Mouse (Mus musculus) inflammation-experienced regulatory T-cells, adult 6 months (primary cell): ENCODE data around the gene Mrps6. TPM values are rescaled to one million over a fixed set of nuclear protein-coding genes. Genes with fewer than 3 reads are reported as not detected.

Experiments used
- ATAC-seq: one replicate; pipeline ENCODE4 v1.8.0; 2017
- polyA plus RNA-seq, 3 experiments: library from polyadenylated mRNA; unstranded; fragments of 100-300 nt; shearing (Covaris generic); gene quantifications; one replicate each; pipeline ENCODE4 v1.2.1; 2017

Mrps6 gene
- polyA plus RNA-seq, 3 experiments from 2014 or later: 60.2 to 63.4 (median 62.3) TPM

DNA sequence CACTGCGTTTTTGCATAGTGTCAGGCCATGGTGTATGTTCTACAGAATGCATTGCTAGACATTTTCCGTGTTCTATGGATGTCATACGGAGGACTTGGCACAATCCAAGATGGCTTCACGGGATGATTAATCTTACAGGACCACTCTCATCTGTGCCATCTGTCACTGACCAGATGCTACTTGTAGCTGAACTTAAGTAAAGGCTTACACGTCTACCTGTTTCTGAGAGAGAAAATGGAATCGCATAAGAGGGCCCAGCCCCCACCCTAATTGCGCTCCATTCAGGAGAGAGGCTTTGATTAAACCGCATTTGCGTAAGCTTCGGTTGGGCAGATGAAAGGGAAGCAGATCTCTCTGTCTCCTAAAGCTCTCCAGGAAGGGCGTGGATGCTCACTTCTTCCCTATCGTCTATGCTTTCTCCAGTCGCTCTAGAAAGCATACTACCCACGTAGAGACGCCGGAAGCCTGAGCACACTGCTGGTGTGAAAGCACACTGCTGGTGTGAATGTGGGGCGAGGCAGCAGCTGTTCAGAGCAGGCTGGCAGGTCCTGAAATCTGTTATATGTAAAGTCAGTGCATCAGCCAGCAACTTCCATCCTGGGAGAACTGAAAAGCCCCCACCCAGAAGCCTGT lies 62.9 kb downstream of the Mrps6 start:
- no peak for ATAC-seq

DNA sequence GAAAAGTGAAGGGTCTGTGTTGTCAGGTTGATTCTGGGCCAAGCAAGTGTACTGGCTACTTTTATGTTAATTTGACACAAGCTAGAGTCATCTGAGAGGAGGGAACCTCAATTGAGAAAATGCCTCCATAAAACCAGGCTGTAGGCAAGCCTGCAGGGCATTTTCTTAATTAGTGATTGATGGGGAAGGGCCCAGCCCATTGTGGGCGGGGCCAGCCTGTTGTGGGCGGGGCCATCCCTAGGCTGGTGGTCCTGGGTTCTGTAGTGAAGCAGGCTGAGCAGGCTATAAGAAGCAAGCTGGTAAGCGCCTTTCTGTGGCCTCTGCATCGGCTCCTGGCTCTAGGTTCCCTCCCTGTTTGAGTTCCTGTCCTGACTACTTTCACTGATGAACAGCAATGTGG lies 69.2 kb downstream of the Mrps6 start:
- no peak for ATAC-seq

DNA sequence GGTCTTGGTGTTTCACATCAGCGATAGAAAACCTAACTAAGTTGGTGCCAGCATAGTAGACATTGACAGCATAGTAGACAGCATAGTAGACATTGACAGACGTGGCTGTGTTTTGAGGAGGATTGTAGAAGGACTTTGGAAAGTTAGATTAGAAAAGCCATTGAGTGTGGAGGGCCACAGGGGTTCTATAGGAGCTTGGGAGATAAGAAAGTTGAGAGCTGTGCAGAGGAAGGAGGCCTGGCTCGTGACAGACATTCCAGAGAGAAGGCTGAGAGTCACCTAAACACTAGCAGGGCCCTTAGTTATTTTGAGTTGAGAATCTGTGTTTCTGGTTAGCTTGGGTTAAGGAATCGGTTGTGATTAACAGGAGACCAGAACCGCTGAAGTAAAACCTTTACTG lies 69.6 kb downstream of the Mrps6 start:
- no peak for ATAC-seq

DNA sequence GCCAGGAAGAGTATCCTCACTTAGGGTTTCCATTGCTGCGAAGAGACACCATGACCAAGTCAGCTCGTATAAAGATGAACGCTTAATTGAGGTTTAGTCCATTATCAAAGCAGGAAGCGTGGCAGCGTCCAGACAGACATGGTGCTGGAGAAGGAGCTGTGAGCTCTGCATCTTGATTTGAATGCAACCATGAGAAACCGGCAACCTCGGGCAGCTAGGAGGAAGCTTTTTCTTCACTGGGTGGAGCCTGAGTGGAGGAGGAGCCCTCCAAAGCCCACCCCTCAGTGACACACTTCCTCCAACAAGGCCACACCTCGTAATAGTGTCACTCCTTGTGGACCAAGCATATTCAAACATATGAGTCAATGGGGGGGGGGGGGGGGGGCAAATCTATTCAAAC lies 71.8 kb downstream of the Mrps6 start:
- no peak for ATAC-seq

DNA sequence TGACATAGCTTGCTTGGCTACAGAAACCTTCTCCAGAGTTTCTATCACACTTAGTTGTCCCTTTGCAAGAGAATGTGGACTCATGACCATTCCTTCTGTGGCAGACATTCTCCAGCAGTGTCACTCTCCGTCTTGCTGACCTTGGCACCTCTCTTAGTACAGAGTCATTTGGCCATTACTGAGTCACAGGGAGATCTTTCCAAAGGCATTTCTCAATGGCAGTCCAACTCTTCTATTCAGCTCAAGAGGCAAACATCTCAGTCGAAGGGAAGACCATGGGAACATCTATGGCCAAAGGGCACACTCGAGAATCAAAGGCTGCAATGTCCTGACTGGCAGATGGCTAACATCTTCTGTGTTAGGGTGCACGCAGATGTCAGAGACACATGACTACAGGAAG lies 74.4 kb downstream of the Mrps6 start:
- ATAC-seq: no peak

DNA sequence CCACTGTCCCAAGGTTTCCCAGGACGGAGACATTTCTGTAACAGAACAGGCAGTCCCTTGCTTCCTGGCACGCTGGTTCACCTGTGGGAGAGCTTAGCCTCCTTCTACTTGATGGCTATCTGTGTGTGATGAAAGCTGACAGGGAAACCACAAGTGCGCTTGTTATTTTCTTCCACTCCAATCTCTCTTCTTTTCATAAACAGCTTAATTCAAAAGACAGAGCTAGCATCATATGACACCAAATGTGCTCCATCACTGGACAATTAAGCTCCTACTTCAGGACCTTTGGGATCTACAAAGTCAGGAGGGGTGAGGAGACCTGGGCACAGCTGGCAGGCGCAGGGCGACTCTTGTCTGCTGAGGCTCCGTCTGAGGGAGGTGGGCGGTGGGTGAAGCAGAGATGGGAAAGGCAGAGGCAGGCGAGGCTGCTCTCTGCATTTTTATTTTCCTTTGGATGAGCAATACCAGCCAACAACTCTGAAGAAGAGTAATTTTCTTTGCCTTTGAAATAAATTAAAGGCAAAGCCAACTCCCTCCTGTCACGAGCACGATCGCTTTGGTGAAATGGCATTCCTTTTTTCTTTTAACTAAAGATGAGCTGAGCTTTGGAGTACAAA lies 76.2 kb downstream of the Mrps6 start:
- no peak for ATAC-seq

- no peak for ATAC-seq
Observed at GRCm38 (mm10) chr16:92136275-92136674, 78.2 kb downstream of the Mrps6 start.

DNA sequence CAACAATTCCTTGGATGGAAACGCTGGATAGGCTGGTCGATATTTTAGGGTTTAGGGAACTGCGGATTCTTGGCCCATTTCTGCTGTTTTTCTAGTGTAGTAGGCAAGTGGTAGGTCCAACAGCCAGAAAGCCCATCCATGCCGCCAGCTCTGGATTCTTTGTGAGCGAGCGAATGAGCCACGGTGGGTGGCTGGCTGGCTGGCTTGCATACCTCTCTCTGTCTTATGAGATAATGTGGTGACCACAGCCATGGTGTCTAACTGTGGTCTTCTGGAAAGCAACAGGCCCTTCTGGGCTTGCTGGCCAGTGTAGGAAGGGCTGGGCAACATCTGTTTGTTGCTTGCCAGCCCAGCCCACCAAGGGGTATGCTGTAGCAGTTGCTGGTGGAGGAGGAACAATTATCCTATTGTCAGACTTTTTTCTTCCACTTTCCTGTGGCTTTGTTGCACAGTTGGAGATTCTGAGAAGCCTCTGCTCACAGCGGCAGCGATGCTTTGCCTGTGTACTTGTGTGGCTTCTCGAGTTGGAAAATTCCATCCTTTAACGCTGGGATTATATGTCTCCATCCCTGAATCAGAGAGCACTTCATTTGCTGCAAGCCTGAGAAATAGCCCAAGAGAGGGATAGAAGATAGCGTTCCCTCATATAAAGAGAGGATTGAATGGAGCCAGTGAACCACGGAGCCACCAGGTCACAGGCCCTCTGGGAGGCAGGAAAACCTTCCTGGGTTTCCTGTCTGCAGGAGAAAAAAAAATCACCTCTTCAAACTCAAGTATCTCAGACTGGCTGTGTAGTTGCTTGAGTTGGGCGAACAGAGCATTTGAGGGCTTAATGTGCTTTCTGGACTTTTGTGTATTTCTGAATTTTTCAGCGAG lies 81.6 kb downstream of the Mrps6 start:
- no peak for ATAC-seq

- no peak for ATAC-seq
Observed at GRCm38 (mm10) chr16:92140328-92140727, 82.3 kb downstream of the Mrps6 start.

DNA sequence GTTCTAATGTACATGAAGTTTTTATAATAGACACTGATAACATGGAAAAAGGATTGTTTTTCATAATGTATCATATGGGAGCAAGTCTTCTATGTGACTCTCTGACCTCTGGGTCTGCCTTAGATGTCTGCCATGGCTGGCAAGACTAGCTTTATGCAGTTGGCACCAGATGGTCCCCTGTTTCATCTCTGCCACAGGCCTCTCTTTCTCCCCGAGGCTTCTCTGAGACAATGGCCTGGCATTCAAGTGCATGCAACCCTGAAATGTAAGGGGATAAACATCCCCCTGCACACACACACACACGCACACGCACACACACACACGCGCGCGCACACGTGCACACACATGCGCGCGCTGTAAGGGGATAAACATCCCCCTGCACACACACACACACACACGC lies 83.0 kb downstream of the Mrps6 start:
- ATAC-seq: no peak

GRCm38 (mm10) chr16:92142426-92143012 lies 84.4 kb downstream of the Mrps6 start:
- ATAC-seq: no peak

GRCm38 (mm10) chr16:92147631-92148366 lies 89.7 kb downstream of the Mrps6 start:
- ATAC-seq: no peak

DNA sequence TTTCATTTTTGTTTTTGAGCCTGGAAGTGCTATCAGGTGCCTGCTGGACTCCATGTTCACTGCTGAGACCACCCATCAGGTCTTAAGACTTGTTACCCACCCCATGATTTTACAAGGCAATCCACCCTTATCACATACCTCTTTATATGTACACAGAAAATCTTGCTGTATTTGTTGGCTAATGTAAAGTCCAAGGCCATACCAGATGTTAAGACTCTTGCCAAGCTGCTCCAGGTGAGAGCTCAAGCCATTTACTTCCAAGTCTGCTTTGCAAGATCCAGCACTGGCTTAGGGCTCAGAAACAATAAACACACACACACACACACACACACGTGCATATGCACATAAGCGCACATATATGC lies 90.3 kb downstream of the Mrps6 start:
- ATAC-seq: no peak

DNA sequence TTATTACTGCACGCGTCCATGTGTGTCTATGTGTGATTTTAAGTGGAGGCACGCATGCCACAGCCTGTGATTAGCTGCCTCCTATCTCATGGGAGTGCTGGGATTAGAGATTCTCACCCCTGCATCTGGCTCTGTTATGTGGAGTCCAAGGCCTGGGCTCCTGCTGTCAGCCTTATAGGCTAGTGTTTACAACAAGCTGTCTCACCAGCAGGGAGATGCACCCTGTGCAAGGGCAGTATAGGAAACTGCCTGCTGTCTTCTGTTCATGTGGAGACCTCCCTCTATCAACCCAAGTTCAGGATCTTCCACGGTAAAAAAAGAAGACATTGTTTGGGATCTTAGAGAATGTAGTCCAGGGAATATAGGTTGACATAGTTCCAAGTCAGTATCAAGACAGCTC lies 92.9 kb downstream of the Mrps6 start:
- no peak for ATAC-seq

- ATAC-seq: no peak
Observed at GRCm38 (mm10) chr16:92158021-92158455, 100.0 kb downstream of the Mrps6 start.

DNA sequence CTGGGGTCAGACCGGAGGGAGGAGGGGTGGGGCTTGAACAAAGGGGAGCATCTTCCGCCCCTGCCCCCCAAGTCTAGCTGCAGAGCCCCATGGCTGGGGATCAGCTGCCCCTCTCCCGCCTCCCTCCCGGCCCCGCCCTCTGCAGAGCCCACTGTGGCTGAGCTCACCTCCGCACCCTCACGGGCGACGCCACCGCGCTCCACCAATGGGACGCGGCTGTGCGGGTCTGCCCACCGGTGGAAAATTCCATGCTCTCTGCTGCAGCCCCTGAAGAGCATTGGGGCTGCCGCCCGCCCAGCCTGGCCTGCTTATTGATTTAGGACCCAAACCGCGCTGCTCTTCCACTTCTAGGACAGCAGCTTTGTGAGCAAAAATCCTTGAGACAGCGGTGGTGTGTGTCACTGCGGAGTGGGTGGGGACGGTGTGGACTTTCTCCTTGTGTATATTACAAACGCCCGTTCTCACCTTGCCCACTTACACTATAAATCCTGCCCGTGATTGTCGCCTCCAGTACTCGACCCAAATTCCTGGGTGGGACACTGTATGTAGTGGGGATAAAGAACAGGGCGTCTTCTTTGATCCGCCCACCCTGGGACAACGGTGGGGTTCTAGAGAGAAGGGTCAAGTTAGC lies 100.5 kb downstream of the Mrps6 start:
- no peak for ATAC-seq

- ATAC-seq: no peak
Observed at GRCm38 (mm10) chr16:92159114-92159513, 101.0 kb downstream of the Mrps6 start.

Other genes starting within 250 kb of the Mrps6 start
- gene Gm49711, start within 50 bp of the Mrps6 start, polyA plus RNA-seq: not detected
- 1 to 10 TPM; 5.4 to 10.0 (median 6.3) TPM for gene Slc5a3, start 52 bp downstream of the Mrps6 start, polyA plus RNA-seq
- gene Kcne2, start 234.1 kb downstream of the Mrps6 start, polyA plus RNA-seq: not detected
- gene Smim11, start 243.0 kb downstream of the Mrps6 start, polyA plus RNA-seq: 100 to 1,000 TPM; 112 to 149 (median 139) TPM